Mouse (Mus musculus): ENCODE data around the gene Kctd13. TPM values are rescaled to one million over a fixed set of nuclear protein-coding genes. Genes with fewer than 3 reads are reported as not detected.

Kctd13 gene
- total RNA-seq, 4 experiments from 2014 or later, result 137 to 173 (median 161) TPM

DNA sequence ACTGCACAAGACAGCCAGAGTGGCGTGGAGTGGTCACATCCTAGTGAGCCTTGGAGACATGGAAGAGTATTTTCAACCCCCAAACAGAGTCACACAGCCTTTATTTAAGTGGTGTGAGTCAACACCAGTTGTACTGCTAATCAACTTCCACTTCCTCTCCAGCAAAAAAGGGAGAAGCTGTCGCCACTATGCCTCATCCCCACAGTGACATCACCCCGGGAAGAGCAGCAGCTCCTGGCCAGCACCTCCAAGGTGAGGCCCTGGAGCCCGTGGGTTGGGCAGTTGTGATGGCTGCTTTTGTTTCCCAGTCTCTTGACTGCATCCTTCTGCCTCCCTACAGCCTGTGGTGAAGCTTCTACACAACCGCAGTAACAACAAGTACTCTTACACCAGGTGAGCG is 12.5 kb downstream of the Kctd13 start:
- no peak for DNase-seq (ENCODE audit: low spot score in 2 of 2)

DNA sequence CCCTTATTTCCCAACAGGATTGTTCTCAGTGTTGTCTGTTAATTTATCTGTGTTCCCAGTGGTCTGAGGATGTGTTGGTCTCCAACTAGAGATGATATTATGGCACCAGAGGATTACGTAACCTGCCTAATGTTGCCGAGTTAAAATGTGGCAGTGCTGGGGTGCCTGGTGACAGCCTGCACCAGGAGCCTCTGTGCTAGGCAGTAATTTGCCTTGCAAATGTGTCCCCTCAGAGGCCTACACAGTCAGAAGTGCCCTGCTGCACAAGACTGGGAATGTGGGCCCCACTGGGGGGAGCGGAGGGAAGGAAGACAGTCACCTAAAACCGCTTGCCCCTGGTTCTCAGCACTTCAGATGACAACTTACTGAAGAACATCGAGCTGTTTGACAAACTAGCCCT is 13.1 kb downstream of the Kctd13 start:
- peak; percentile 54 to 57 for DNase-seq (ENCODE audit: low spot score in 2 of 2)

DNA sequence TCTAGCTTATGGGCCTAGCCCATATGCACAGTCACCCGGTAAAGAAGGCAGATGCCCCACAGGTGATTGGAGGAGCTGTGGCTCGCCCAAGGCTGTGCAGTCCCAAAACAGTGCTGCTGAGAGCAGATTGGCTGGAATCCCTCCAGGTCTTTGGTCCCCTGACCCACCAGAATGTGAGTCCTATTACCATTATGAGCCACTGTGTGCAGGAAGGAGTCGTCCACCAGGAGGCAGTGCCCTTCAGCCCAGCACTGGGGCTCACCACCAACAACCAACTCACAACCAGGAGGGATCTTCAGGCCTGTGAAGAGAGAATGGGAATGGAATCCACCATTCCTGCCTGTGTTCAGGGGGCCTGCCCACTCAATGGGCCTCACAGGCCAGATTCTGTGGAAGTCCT is 17.9 kb downstream of the Kctd13 start:
- DNase-seq (ENCODE audit: low spot score in 2 of 2), result no peak

DNA sequence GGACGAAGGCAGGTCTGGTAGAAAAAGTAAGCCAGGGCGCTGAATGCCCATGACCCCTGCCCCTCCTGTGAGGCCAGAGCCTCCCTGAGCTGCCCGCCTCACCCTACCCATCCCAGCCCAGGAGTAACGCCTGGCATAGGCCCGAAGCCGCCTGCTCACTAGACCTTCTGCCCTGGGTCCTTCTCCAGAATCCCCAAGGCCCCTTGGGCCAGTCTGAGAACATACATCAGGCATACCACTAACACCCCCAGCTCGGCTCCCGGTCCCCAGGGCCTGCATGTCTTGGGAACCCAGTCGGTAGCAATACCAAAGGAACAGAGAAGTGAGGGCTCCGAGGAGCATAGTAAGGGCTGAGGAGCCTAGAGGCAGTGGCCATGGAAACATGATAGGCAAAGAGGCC is 19.9 kb downstream of the Kctd13 start:
- no peak for DNase-seq (ENCODE audit: low spot score in 2 of 2)

DNA sequence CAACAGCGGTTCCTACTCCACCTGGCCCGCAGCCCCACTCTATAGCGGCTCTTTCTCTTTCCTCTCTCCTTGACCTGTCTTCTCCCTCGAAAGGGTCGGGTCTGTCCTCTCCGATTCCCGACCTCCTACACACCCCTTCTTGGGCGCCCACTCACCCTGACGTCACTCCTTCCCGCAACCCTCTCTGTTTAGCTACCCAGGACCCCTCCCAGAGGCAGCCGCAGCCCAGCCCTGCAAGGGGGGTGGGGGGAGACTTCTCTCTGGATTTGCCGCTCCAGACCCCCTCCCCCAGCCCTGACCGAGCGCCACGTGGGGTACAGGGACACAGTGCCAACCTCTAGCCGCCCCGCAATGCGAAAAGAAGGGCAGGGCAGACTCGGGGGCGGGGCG is 20.7 kb downstream of the Kctd13 start, which contains the start of gene Asphd1:
Gene Asphd1, minus strand, starts transcription at position 180 of the 390 bp plus-strand sequence.
- DNase-seq (ENCODE audit: low spot score in 2 of 2), result peak; percentile 52 to 65

DNA sequence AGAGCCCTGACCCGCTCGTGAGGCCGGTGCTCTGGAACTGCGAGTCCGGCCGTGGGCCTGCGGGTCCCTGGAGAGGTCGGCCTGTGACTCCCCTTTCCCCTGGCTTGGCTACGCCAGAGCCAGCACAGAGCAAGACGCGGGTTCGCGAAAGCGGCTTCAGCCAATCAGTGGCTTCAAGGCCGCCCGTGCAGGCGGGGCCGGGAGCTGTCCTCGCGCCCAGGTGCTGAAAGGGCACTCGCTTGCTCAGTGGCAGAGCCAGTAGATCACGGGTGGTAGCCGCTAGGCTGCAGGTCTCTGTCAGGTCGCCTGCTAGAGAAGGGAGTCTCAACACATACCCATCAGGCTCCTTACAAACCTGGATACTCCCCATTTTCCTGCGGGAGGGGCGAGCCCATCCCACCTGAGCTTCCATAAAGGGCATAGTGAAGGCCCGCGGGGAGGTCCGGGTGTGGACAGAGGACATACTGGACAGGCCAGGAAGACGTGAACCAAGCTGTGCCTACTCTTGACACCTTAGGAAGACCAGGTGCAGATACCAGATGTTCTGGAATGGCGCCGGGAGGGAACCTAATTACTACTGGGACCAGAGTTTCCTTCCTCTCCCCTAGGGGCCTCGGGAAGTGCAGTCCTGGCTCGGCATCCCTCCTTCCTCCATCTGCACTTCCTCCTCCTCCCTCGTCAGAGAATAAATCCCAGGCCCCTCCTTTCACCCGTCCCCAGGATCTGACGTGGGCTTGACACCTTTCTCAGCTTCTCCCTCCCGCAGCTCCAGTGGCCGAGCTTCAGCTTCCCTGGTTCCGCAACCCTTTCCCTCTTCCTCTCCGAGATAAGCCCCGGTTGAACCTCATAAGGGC is 21.3 kb downstream of the Kctd13 start, which contains the start of gene Sez6l2:
Gene Sez6l2, plus strand, starts transcription at position 771 of the 854 bp plus-strand sequence.
- peak; percentile 77 to 83 for DNase-seq (ENCODE audit: low spot score in 2 of 2)

DNA sequence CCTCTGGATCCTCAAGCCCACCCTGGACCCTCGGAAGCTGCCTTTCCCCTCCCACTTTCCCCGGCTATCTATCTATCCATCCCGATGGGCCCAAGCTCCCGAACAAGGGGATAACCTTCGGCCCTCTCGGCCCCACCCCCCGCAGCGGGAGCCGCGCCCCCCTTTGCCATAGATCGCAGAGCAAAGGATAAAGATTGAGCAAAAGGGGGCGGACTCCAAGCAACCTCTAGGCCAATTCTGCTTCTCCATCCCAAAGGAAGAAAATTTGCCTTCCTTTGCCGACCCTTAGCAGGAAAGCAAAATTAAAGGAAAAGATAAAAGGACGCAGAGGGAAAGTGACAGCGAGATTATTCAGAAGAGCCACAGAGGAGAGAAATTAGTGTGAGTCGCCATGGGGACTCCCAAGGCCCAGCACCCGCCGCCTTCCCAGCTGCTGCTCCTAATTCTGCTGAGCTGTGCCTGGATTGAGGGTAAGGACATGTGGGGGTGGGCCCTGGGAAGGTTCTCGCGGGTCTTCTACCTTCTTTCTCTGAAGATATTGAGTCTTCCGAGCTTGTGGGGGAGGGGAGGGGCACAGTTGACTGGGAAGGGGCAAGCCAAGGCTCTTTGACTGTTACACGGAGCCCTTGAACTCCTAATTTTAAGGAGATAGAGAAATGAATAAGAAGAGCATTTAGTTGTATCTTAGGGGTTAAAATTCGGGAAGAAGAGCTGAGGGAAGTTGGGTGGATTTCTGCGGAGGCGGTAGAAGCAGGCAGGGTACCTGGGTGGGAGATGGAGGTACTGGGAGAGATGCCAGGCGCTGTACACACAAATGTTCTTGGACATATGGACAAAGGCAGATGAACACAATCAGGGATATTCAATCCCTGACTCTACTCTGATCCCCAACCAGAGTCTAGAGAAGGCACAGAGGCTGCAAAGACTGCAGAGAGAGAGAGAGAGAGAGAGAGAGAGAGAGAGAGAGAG is 22.3 kb downstream of the Kctd13 start:
- DNase-seq (ENCODE audit: low spot score in 2 of 2), result no peak

DNA sequence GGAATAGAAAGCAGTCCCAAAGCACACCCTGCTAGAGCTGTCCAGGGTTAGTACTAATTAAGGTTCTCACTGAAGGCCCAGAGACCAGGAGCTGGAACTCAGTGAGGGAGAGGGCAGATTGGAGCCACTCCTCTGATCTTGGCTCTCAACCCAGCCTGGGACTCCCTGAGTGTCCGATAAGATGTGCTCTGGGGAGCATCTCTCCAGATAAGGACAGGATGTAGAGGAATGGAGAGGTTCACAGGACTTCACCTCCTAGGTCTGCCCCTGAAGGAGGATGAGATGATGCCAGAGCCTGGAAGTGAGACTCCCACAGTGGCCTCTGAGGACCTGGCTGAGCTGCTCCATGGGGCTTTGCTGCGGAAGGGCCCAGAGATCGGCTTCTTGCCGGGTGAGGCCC is 23.1 kb downstream of the Kctd13 start:
- no peak for DNase-seq (ENCODE audit: low spot score in 2 of 2)

DNA sequence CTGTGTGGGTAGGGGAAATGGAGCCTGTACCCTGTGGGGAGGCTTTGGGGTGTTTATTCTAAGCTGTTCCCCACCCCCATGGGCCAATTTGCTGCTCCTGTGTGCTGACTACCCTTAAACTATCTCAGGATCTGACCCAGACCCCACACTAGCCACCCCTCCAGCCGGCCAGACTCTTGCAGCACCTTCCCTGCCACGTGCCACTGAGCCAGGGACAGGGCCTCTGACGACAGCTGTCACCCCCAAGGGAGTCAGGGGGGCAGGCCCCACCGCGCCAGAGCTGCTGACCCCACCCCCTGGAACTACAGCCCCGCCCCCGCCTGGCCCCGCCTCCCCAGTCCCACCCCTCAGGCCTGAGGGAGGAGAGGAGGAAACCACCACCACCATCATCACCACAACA is 24.0 kb downstream of the Kctd13 start:
- DNase-seq (ENCODE audit: low spot score in 2 of 2), result no peak

DNA sequence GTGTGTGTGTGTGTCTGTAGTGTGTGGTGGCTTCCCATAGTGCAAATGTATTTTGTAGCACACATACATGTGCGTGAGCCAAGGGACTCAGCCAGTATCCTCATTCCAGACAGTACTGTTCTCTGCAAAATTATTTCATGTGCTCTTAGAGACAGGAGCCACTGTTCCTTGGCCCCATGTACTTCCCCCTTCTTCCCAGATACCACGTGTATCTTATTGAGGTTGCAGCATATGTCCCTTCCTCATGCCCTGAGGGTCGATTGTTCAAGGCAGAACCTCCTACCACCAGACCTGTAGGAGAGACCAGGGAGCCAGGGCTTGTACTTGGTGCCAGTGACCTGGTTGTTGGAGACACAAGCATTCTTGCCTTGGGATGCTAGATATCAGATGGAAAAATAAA is 26.4 kb downstream of the Kctd13 start:
- no peak for DNase-seq (ENCODE audit: low spot score in 2 of 2)

DNA sequence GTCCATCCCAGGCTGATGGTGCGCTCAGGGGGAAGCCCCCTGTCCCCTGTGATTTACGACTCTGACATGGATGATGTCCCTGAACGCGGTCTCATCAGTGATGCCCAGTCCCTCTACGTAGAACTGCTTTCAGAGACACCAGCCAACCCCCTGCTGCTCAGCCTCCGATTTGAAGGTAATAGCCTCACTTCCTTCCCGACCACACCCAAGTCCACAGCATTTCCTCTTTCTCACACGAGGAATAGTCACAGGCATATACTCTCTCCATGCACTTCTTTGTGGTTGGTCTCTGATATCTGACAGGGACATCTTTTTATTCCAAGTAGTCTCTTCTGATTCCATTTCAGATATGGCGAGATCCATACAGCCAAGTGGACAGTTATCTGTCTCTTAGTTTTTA is 31.1 kb downstream of the Kctd13 start:
- no peak for DNase-seq (ENCODE audit: low spot score in 2 of 2)

DNA sequence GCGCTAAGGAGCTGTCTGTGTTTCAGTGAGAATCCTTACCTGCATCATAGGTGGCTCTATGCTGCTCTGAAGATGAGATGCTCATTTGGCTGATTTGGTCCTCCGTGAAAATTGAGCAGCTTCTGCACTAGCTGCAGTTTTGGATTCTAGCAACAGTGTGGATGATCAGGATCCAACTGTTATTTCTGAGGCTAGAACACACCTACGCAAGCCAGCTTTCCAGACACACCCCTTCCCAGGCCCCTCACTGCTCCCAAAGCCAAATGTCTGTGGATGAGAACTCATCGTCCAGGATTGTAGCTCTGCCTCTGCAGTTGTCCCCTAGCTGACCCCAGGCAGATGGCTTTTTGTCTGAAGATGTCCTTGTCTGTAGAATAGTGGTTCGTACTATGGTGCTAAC is 32.4 kb downstream of the Kctd13 start:
- peak; percentile 43 to 54 for DNase-seq (ENCODE audit: low spot score in 2 of 2)

DNA sequence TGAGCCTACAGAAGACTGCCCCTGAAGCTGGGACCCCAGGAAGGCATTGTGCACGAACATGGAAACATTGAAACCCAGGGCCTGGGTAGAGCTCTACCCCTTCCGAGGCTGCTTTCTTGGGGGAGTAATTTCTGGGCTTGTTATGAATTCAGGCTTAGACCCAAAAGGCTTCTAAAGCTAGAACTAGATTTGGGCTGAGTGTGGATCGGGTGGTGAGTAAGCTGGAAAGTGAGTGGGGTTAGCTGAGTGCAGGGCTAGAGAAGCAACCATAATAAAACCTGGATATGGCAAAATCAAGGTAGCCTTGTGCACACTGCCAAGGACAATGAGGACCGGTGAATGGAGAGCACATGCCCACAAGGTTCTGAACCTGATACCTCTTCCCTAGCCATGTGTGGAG is 33.3 kb downstream of the Kctd13 start:
- DNase-seq (ENCODE audit: low spot score in 2 of 2), result no peak

DNA sequence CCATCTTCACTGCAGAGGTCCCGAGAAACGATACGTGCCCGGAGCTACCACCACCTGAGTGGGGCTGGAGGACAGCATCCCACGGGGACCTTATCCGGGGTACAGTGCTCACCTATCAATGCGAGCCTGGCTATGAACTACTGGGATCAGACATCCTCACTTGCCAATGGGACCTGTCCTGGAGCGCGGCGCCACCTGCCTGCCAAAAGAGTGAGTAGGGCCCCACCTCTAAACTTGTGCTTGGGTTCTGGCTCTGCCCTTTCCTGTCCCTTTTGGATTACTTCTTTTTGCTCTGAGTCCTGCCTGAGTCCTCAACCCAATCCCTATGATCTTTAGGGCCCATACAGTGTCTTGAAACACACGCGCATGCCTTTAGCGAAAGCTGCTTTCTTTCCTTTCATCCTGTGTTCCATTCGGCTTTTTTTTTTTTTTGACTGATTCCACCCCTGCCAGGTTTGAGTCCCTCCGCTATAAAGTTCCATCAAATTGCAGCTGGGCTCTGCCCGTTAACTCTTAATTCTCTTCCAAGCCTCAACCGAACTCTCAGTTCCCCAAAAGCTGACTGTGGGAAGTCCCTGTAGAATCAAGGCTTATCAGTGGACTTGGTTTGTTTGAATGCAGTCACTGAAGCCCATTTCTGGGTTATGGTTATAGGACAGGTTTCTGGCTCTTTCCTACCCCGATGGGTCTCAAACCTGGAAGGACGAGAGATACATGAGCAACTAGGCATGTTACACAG is 35.0 kb downstream of the Kctd13 start:
- DNase-seq (ENCODE audit: low spot score in 2 of 2), result no peak

DNA sequence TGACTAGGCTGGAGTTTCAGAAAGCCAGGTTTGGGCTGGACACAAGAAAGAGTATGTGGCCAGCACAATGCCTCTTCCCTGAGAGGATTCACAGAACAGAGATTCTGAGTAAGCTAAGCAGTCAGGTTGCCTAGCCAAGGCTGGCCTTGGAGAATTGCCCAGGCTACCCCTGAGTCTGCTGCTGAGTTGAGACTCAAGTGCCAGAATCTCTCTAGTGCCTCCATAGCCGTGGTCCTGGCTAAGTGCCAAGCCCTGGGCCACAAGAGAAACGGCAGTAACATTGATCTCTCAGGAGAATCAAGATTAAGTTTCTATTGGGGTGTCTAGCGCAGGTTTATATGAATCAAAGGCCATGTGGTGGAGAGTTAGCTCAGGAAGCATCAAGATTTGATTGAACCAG is 36.9 kb downstream of the Kctd13 start:
- DNase-seq (ENCODE audit: low spot score in 2 of 2), result no peak

DNA sequence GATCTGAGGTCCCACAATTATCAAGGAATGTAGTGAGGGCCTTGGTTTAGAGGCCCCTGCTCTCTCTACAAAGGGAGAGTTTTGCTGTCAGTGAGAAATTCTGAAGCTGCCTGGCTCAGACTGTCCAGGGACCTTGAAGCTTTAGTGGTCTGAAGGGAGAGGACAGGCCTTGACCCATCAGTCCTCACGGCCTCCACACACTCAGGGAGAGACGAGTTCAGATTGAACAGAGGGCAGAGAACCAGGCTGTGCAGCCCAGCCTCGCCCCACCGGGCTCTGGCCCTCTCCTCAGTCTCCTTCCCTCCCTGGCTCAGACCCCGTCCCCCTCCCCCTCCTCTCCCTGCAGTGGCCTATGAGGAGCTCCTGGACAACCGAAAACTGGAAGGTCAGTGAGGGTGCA is 38.7 kb downstream of the Kctd13 start:
- no peak for DNase-seq (ENCODE audit: low spot score in 2 of 2)

DNA sequence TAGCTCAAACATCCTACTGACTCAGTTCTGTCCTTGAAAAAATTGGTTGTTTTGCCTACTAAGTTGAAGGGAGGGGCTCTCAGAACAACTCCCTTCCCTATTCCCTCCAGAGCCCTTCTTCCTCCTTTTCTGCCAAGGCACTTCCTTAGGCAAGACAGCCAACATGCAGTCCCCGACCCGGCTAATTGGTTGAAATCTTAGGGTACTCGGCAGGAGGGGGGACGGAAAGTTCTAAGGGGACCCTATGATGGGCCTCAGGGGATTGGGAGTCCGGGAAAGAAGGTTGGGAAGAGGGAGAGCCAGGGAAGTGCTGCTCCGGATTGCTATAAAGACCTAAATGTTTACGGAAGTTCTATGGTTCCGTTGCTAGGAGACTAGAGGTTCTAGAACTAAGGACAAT is 46.8 kb downstream of the Kctd13 start:
- DNase-seq (ENCODE audit: low spot score in 2 of 2), result no peak

DNA sequence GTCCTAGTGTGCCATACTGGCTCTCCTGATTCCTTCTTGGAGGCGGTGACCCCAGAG is 47.0 kb downstream of the Kctd13 start, which contains the start of gene Cdipt:
Gene Cdipt, plus strand, starts transcription at position 22 of the 57 bp plus-strand sequence.
- no peak for DNase-seq (ENCODE audit: low spot score in 2 of 2)

DNA sequence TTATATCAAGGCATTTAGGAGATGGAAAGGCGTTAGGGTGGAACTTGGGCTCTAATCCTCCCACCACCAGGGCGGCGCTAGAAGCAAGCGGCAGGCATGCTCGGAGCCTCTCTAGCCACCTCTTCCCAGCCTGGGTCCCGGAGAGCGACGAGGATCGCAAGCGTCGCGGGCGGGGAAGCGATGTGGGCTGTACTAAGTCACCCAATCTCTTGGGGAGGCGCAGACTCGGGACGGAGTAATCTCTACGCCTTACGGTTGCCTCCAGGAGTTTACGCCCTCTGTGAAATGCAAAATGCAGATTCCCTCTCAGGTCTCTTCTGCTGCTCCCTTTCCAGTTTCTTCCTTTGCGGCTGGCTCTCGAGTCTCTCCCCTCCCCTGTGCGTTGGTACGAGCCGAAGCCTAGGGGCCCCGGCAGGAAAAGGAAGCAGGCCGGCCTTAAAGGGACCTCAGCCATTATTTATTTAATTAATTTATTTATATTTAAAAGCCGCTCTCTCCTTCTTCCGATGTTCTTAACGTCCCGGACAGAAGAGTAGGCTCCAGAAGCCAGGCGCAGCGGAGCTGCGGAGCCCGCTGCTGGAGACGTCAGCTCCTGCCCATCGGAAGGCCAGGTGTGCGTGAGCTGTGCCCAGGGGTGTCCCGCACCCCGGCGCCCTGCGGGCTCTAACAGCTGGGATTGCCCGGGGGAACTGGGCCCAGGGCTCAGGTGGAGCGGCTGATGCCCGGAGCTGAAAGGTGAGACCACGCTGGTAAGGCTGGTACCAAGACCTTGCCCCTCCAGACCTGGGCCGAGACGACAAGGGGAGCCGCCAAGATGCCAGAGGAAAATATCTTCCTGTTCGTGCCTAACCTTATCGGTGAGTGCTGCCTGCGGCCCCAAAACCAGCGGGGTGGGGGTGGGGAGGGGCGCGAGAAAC is 47.5 kb downstream of the Kctd13 start, which contains the start of gene Cdiptos:
Gene Cdiptos, minus strand, starts transcription at position 149 of the 917 bp plus-strand sequence.
- peak; percentile 93 to 94 for DNase-seq (ENCODE audit: low spot score in 2 of 2)

DNA sequence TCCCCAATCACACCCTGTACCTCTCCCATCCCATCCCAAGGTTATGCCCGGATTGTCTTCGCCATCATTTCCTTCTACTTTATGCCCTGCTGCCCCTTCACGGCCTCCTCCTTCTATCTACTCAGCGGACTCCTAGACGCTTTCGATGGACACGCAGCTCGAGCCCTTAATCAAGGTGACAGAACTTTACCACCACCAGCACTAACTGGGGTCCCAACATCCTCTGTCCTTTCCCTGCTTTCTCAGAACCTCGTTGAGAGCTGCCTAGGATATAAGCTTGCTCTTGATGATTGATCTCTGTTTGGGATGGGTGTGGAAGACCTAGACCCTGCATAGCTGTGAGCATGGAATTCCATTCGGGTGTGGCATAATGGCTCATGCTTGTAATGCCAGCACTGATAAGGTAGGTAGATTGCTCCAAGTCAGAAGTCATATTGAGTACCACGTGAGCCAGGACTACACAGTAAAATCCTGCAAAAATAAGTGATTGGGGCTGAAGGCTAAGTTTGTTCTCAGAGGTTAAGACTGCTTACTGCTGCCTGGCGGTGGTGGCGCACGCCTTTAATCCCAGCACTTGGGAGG is 48.3 kb downstream of the Kctd13 start:
- DNase-seq (ENCODE audit: low spot score in 2 of 2), result no peak
